8 mouse cellular contexts compared by ENCODE assay signal in genomic region chr9:65908394-65909300, GRCm38 (mm10). TPM values are rescaled to one million over a fixed set of nuclear protein-coding genes. Genes with fewer than 3 reads are reported as not detected.
A peak's percentile ranks its signal among the peaks of the same experiment; 100 is the strongest.
DNase-seq lines count a peak whose midpoint lies in the region; ATAC-seq lines count a peak whose summit lies in the region.

Gene Trip4 (minus strand): TSS chr9:65908794.
Gene Csnk1g1 (plus strand): TSS chr9:65908924.

- H3K27me3 ChIP-seq in hindbrain, embryonic 14.5 days (ENCODE audit: control insufficient read depth, insufficient read depth, low read length) = no peaks in the 10 kb centered on the region

- WGBS in hindbrain, embryonic 14.5 days = 1% methylated on average over 38 of the region's 38 CpGs

- H3K36me3 ChIP-seq in hindbrain, embryonic 14.5 days (replicated peaks; ENCODE audit: control insufficient read depth, insufficient read depth) = no peaks in the 10 kb centered on the region

- DNase-seq in R1 (ENCODE audit: low read depth, low spot score) = peak; percentile 99
- DNase-seq in cerebellum, postnatal 25 days = peak; percentile 94 to 96
- peak; percentile 75 to 90 for DNase-seq in frontal cortex, postnatal 25 days (ENCODE audit: low spot score in 2 of 2)
- DNase-seq in hindbrain, embryonic 14.5 days (ENCODE audit: low spot score) = peak; percentile 95
- DNase-seq in layer of hippocampus, postnatal 36 days = peak; percentile 95
- DNase-seq in lung, postnatal 36 days = peak; percentile 99
- DNase-seq in retina, postnatal 1 day = peak; percentile 99
- DNase-seq in urinary bladder, adult 18-20 months (ENCODE audit: low spot score in 2 of 2) = peak; percentile 83 to 94

- peak within 1 kb of the TSS; percentile 85 for H3K27ac ChIP-seq in hindbrain, embryonic 14.5 days

- ATAC-seq in hindbrain, embryonic 14.5 days (ENCODE audit: low FRiP score) = peak; percentile 99

- H3K9ac ChIP-seq in hindbrain, embryonic 14.5 days = peak within 1 kb of the TSS; percentile 73

- peaks cover 11% of the 10 kb centered on the region for H3K4me1 ChIP-seq in hindbrain, embryonic 14.5 days (replicated peaks; ENCODE audit: control insufficient read depth, insufficient read depth, low read length)

- H3K4me3 ChIP-seq in hindbrain, embryonic 14.5 days (replicated peaks; ENCODE audit: low read length) = peak within 1 kb of the TSS; percentile 67

- H3K9me3 ChIP-seq in hindbrain, embryonic 14.5 days (ENCODE audit: control insufficient read depth, low read length) = no peaks in the 10 kb centered on the region

- H3K4me2 ChIP-seq in hindbrain, embryonic 14.5 days (replicated peaks) = peak within 1 kb of the TSS; percentile 65

RNA-seq across cellular contexts. Expression of gene Trip4, which starts in this region (rescaled TPM):
- 35.5 and 36.7 TPM in 2 replicates for polyA plus RNA-seq in hindbrain, embryonic 14.5 days (2014; fragmentation: Nextera tagmentation; extraction: Ambion mirVana)
- total RNA-seq in layer of hippocampus, postnatal 36 days (2021) = 10 to 100 TPM; 38.1 to 41.6 TPM

RNA-seq across cellular contexts. Expression of gene Csnk1g1, which starts in this region (rescaled TPM):
- 23.6 and 28.9 TPM in 2 replicates for polyA plus RNA-seq in hindbrain, embryonic 14.5 days (2014; fragmentation: Nextera tagmentation; extraction: Ambion mirVana)
- total RNA-seq in layer of hippocampus, postnatal 36 days (2021) = 10 to 100 TPM; 40.6 to 45.1 TPM

Comparison
In these comparisons a context has a peak if more than half of its experiments do, and no peak if none do; other contexts are left out.
1. Peak in every context shown above with its lines: DNase-seq, ATAC-seq, H3K4me3 ChIP-seq and H3K27ac ChIP-seq.